Mouse (Mus musculus) adrenal gland (tissue): ENCODE data around the gene Uba52.

Source experiments
- intact Hi-C: fragments of 180-260 bp; cut with DNase I; formaldehyde crosslinking; loops from one replicate; pipeline ENCODE4 v1.15.1; 2025

Uba52 gene

GRCm38 (mm10) chr8:70487993-70488796 is 22.4 kb downstream of the Uba52 start:
- intact Hi-C loops, result no loop called here

GRCm38 (mm10) chr8:70486941-70487520 is 23.6 kb downstream of the Uba52 start, which contains the start of gene Tmem59l:
Gene Tmem59l (minus strand): TSS chr8:70487358.
- intact Hi-C loops, result no loop called here

- intact Hi-C loops, result no loop called here
Observed at GRCm38 (mm10) chr8:70486191-70486681, 24.4 kb downstream of the Uba52 start.

GRCm38 (mm10) chr8:70482943-70483342 is 27.7 kb downstream of the Uba52 start:
- intact Hi-C loops, result no loop called here

GRCm38 (mm10) chr8:70481908-70482307 is 28.7 kb downstream of the Uba52 start:
- intact Hi-C loops, result no loop called here

GRCm38 (mm10) chr8:70477269-70477982 is 33.2 kb downstream of the Uba52 start:
- intact Hi-C loops, result no loop called here

GRCm38 (mm10) chr8:70476333-70477268 is 34.0 kb downstream of the Uba52 start, which contains the start of gene Klhl26:
Gene Klhl26 (minus strand): TSS chr8:70476968.
- intact Hi-C loops, result no loop called here

- intact Hi-C loops, result no loop called here
Observed at GRCm38 (mm10) chr8:70471856-70472255, 38.7 kb downstream of the Uba52 start.

- intact Hi-C loops, result no loop called here
Observed at GRCm38 (mm10) chr8:70469938-70470337, 40.7 kb downstream of the Uba52 start.

GRCm38 (mm10) chr8:70469295-70469916 is 41.2 kb downstream of the Uba52 start:
- intact Hi-C loops, result no loop called here

- intact Hi-C loops, result no loop called here
Observed at GRCm38 (mm10) chr8:70468733-70469132, 41.9 kb downstream of the Uba52 start.

- intact Hi-C loops, result no loop called here
Observed at GRCm38 (mm10) chr8:70467907-70468306, 42.7 kb downstream of the Uba52 start.

- intact Hi-C loops, result no loop called here
Observed at GRCm38 (mm10) chr8:70467229-70467725, 43.3 kb downstream of the Uba52 start.

- intact Hi-C loops, result no loop called here
Observed at GRCm38 (mm10) chr8:70466771-70467170, 43.8 kb downstream of the Uba52 start.

- intact Hi-C loops, result no loop called here
Observed at GRCm38 (mm10) chr8:70466305-70466704, 44.3 kb downstream of the Uba52 start.

- intact Hi-C loops, result no loop called here
Observed at GRCm38 (mm10) chr8:70465701-70466100, 44.9 kb downstream of the Uba52 start.

GRCm38 (mm10) chr8:70464162-70464561 is 46.4 kb downstream of the Uba52 start:
- intact Hi-C loops, result no loop called here

- intact Hi-C loops, result no loop called here
Observed at GRCm38 (mm10) chr8:70463306-70463705, 47.3 kb downstream of the Uba52 start.

GRCm38 (mm10) chr8:70462516-70462813 is 48.1 kb downstream of the Uba52 start:
- intact Hi-C loops, result no loop called here

- intact Hi-C loops, result no loop called here
Observed at GRCm38 (mm10) chr8:70461765-70462515, 48.7 kb downstream of the Uba52 start.
